Mouse (Mus musculus) embryonic facial prominence, embryonic 10.5 days (tissue): Measurements from ENCODE around the gene Gm9970. TPM values are rescaled to one million over a fixed set of nuclear protein-coding genes. Genes with fewer than 3 reads are reported as not detected.
"Not testable (repeated sequence)": the region's sequence is repeated elsewhere in the genome, so short reads cannot be mapped to it uniquely, and the experiment has no call there.

Source experiments
- DNase-seq: peaks from one replicate; pipeline ENCODE4 v3.0.0-alpha.2; 2017; ENCODE audit warnings: low spot score
- H3K27ac ChIP-seq: fragments of 300-500 bp; sonication (generic); replicated peaks from 2 replicates; pipeline ENCODE4 v1.5.1; 2016; ENCODE audit warnings: mild to moderate bottlenecking
- H3K27me3 ChIP-seq: fragments of 300-500 bp; sonication (generic); replicated peaks from 2 replicates; pipeline ENCODE4 v1.6.1; 2016; ENCODE audit warnings: low read depth, mild to moderate bottlenecking; ENCODE audit not compliant: poor library complexity, severe bottlenecking
- H3K36me3 ChIP-seq: fragments of 300-500 bp; sonication (generic); replicated peaks from 2 replicates; pipeline ENCODE4 v1.6.1; 2016; ENCODE audit warnings: mild to moderate bottlenecking, moderate library complexity
- H3K4me1 ChIP-seq: fragments of 300-500 bp; sonication (generic); 2 replicates; pipeline ENCODE4 v1.6.1; 2016
- H3K4me3 ChIP-seq: fragments of 300-500 bp; sonication (generic); 2 replicates; pipeline ENCODE4 v1.5.1; 2016; ENCODE audit warnings: mild to moderate bottlenecking, moderate library complexity
- H3K9me3 ChIP-seq: fragments of 300-500 bp; sonication (generic); 2 replicates; pipeline ENCODE4 v1.6.1; 2016; ENCODE audit warnings: mild to moderate bottlenecking
- WGBS: fragments of 180-500 bp; shearing (Covaris S2); methylation state at CpG from one replicate; pipeline ENCODE4 v1.1.7; 2016; 5-methylcytosine and 5-hydroxymethylcytosine counted together
- polyA plus RNA-seq: library from polyadenylated mRNA; unstranded; fragments of >200 nt; fragmentation: Nextera tagmentation; extraction: Ambion mirVana; gene quantifications from 2 replicates; pipeline ENCODE4 v1.2.1, GENCODE M21; 2016

Gm9970 gene
- polyA plus RNA-seq, 1 experiment from 2014 or later = 0.40 TPM

GRCm38 (mm10) chr5:31220448-31221303 is 20.4 kb downstream of the Gm9970 start, which contains the start of gene Ppm1g:
TSS of gene Ppm1g (minus strand) at chr5:31220687.
- under 1% methylated on average over 70 of the region's 70 CpGs for WGBS
- Histone ChIP-seq H3K4me3 (peak within 1 kb of the TSS; percentile 99), H3K36me3 (peaks cover 7% of the 10 kb centered on the region; the same call in 1 of the 2 replicates), H3K27ac (peak within 1 kb of the TSS; percentile 97), H3K4me1 (peaks cover 16% of the 10 kb centered on the region), H3K27me3 (no peaks in the 10 kb centered on the region), H3K9me3 (no peaks in the 10 kb centered on the region)
- DNase-seq = peak; percentile 98

GRCm38 (mm10) chr5:31219911-31220447 is 21.1 kb downstream of the Gm9970 start:
- peak overlapping the region; percentile 97 for H3K27ac ChIP-seq
- no peaks in the 10 kb centered on the region for H3K9me3 ChIP-seq
- WGBS = under 1% methylated on average over 40 of the region's 40 CpGs
- peaks cover 7% of the 10 kb centered on the region; the same call in 1 of the 2 replicates for H3K36me3 ChIP-seq
- peak overlapping the region; percentile 99 for H3K4me3 ChIP-seq
- DNase-seq = peak; percentile 77
- peaks cover 16% of the 10 kb centered on the region for H3K4me1 ChIP-seq
- no peaks in the 10 kb centered on the region for H3K27me3 ChIP-seq

GRCm38 (mm10) chr5:31219474-31219873 is 21.6 kb downstream of the Gm9970 start:
- no peaks in the 10 kb centered on the region for H3K27me3 ChIP-seq
- H3K36me3 ChIP-seq = peaks cover 7% of the 10 kb centered on the region; the same call in 1 of the 2 replicates
- peaks cover 16% of the 10 kb centered on the region for H3K4me1 ChIP-seq
- WGBS = 2% methylated on average over 11 of the region's 11 CpGs
- no peaks in the 10 kb centered on the region for H3K9me3 ChIP-seq
- peak overlapping the region; percentile 97 for H3K27ac ChIP-seq
- no peak for DNase-seq
- H3K4me3 ChIP-seq = peak overlapping the region; percentile 99

- peaks cover 7% of the 10 kb centered on the region; the same call in 1 of the 2 replicates for H3K36me3 ChIP-seq
- no peak for DNase-seq
- 4% methylated on average over 2 of the region's 2 CpGs for WGBS
- peaks cover 16% of the 10 kb centered on the region for H3K4me1 ChIP-seq
- no peak overlapping the region for H3K27ac ChIP-seq
- no peaks in the 10 kb centered on the region for H3K27me3 ChIP-seq
- peak overlapping the region; percentile 99 for H3K4me3 ChIP-seq
- no peaks in the 10 kb centered on the region for H3K9me3 ChIP-seq
Observed at GRCm38 (mm10) chr5:31219070-31219469, 22.0 kb downstream of the Gm9970 start.

- WGBS = 66% methylated on average over 7 of the region's 7 CpGs
- peaks cover 16% of the 10 kb centered on the region for H3K4me1 ChIP-seq
- H3K4me3 ChIP-seq = peak overlapping the region; percentile 99; the same call in 1 of the 2 replicates
- no peaks in the 10 kb centered on the region for H3K27me3 ChIP-seq
- DNase-seq = no peak
- no peaks in the 10 kb centered on the region for H3K9me3 ChIP-seq
- no peak overlapping the region for H3K27ac ChIP-seq
- H3K36me3 ChIP-seq = peaks cover 7% of the 10 kb centered on the region; the same call in 1 of the 2 replicates
Observed at GRCm38 (mm10) chr5:31218294-31218693, 22.7 kb downstream of the Gm9970 start.

- H3K4me1 ChIP-seq = peaks cover 15% of the 10 kb centered on the region
- WGBS = 90% methylated on average over 6 of the region's 6 CpGs
- H3K27ac ChIP-seq, H3K9me3 ChIP-seq, H3K36me3 ChIP-seq, DNase-seq, H3K27me3 ChIP-seq, H3K4me3 ChIP-seq: not testable (repeated sequence)
Observed at GRCm38 (mm10) chr5:31216554-31216953, 24.5 kb downstream of the Gm9970 start.

- 95% methylated on average over 6 of the region's 6 CpGs for WGBS
- peaks cover 5% of the 10 kb centered on the region for H3K9me3 ChIP-seq
- peaks cover 22% of the 10 kb centered on the region for H3K4me1 ChIP-seq
- H3K27ac ChIP-seq = no peak overlapping the region
- peaks cover 79% of the 10 kb centered on the region for H3K36me3 ChIP-seq
- H3K27me3 ChIP-seq = no peaks in the 10 kb centered on the region
- no peak for DNase-seq
- H3K4me3 ChIP-seq = no peak overlapping the region
Observed at GRCm38 (mm10) chr5:31204421-31204820, 36.6 kb downstream of the Gm9970 start.

GRCm38 (mm10) chr5:31203866-31204265 is 37.2 kb downstream of the Gm9970 start:
- Histone ChIP-seq H3K4me1 (peaks cover 22% of the 10 kb centered on the region), H3K27me3 (no peaks in the 10 kb centered on the region), H3K9me3 (peaks cover 5% of the 10 kb centered on the region), H3K4me3 (no peak overlapping the region), H3K27ac (no peak overlapping the region), H3K36me3 (peaks cover 84% of the 10 kb centered on the region)
- no peak for DNase-seq
- WGBS = 86% methylated on average over 2 of the region's 2 CpGs

GRCm38 (mm10) chr5:31202933-31203332 is 38.1 kb downstream of the Gm9970 start:
- peaks cover 84% of the 10 kb centered on the region for H3K36me3 ChIP-seq
- DNase-seq = no peak
- H3K4me1 ChIP-seq = peaks cover 22% of the 10 kb centered on the region

GRCm38 (mm10) chr5:31201742-31202590 is 39.1 kb downstream of the Gm9970 start, which contains the start of gene Zfp513:
TSS of gene Zfp513 (minus strand) at chr5:31202303.
- peaks cover 5% of the 10 kb centered on the region for H3K9me3 ChIP-seq
- peaks cover 22% of the 10 kb centered on the region for H3K4me1 ChIP-seq
- peak within 1 kb of the TSS; percentile 89 for H3K4me3 ChIP-seq
- no peaks in the 10 kb centered on the region for H3K27me3 ChIP-seq
- DNase-seq = peak; percentile 96
- under 1% methylated on average over 53 of the region's 53 CpGs for WGBS
- H3K36me3 ChIP-seq = peaks cover 84% of the 10 kb centered on the region
- peak within 1 kb of the TSS; percentile 95 for H3K27ac ChIP-seq

More at GRCm38 (mm10) chr5:31202933-31203332, 38.1 kb downstream of the Gm9970 start:
- peak overlapping the region; percentile 89 for H3K4me3 ChIP-seq
- WGBS = 88% methylated on average over 7 of the region's 7 CpGs
- H3K9me3 ChIP-seq = peaks cover 5% of the 10 kb centered on the region
- no peaks in the 10 kb centered on the region for H3K27me3 ChIP-seq
- H3K27ac ChIP-seq = peak overlapping the region; percentile 95

- Histone ChIP-seq H3K4me1 (peaks cover 22% of the 10 kb centered on the region), H3K36me3 (peaks cover 86% of the 10 kb centered on the region), H3K4me3 (peak overlapping the region; percentile 89), H3K27me3 (no peaks in the 10 kb centered on the region), H3K9me3 (peaks cover 5% of the 10 kb centered on the region), H3K27ac (peak overlapping the region; percentile 95)
- 23% methylated on average over 13 of the region's 13 CpGs for WGBS
- no peak for DNase-seq
Observed at GRCm38 (mm10) chr5:31201042-31201741, 39.8 kb downstream of the Gm9970 start.
